Mouse (Mus musculus): Measurements from ENCODE around the gene Otud1.

DNA sequence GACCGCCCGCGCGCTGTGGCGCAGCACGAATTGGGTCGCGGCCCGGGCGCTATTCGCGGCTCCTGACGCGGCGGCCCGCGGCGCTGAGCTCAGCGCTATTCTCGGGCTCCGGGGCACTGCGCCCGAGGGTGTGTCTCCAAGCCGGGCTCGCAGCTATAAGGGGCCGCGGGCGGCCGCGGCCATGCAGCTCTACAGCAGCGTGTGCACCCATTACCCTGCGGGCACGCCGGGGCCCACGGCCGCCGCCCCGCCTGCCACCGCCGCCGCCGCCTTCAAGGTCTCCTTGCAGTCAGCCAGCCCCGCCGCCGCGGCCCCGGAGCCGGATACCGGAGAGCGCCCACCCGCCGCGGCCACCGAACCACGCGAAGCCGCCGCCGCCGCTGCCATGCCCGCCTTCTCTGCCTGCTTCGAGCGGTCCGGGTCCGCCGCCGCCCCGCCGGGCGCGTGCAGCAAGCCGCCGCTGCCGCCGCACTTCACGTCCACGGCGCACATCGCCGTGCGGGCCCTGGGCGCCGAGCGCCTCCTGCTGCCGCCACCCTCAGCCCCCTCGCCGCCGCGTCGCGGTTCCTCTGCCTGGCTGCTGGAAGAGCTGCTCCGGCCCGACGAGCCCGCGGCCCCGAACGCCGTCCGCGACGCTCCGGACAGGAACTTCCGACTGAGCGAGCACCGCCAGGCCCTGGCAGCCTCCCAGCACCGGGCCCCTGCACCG is 483 bp downstream of the Otud1 start:
- 0 out of 2 replicates have a peak, but pooled peaks have one; percentile 16 for TF ChIP-seq CTCF (IDR thresholded peaks at IDR 0.05; ENCODE audit: insufficient read depth, low read depth, low read length)
- TF ChIP-seq POLR2A (IDR thresholded peaks at IDR 0.05; ENCODE audit: insufficient read depth, low read depth, low read length) = no peak

Data from olfactory bulb, adult 2 months (tissue).